Mouse (Mus musculus) forebrain, embryonic 12.5 days (tissue): Measurements from ENCODE around the gene Rbm46. TPM values are rescaled to one million over a fixed set of nuclear protein-coding genes. Genes with fewer than 3 reads are reported as not detected.
A peak's percentile ranks its signal among the peaks of the same experiment; 100 is the strongest.

Source experiments
- ATAC-seq: fragments of 200-750 bp; cut with Nextera tagmentation; 2 replicates; pipeline ENCODE4 v1.8.0; 2017; ENCODE audit warnings: moderate TSS enrichment; ENCODE audit not compliant: low FRiP score
- H3K27ac ChIP-seq: fragments of 300-500 bp; sonication (generic); 2 replicates; pipeline ENCODE4 v1.5.1; 2016; ENCODE audit warnings: mild to moderate bottlenecking
- H3K27me3 ChIP-seq: fragments of 300-500 bp; sonication (generic); 2 replicates; pipeline ENCODE4 v1.6.1; 2016; ENCODE audit warnings: mild to moderate bottlenecking
- H3K36me3 ChIP-seq: fragments of 300-500 bp; sonication (generic); replicated peaks from 2 replicates; pipeline ENCODE4 v1.6.1; 2016; ENCODE audit warnings: mild to moderate bottlenecking
- H3K4me1 ChIP-seq: fragments of 300-500 bp; sonication (generic); 2 replicates; pipeline ENCODE4 v1.6.1; 2016
- H3K4me2 ChIP-seq: fragments of 300-500 bp; sonication (generic); 2 replicates; pipeline ENCODE4 v1.6.1; 2016; ENCODE audit warnings: mild to moderate bottlenecking, moderate library complexity
- H3K4me3 ChIP-seq: fragments of 300-500 bp; sonication (generic); replicated peaks from 2 replicates; pipeline ENCODE4 v1.5.1; 2016; ENCODE audit warnings: mild to moderate bottlenecking
- H3K9ac ChIP-seq: fragments of 300-500 bp; sonication (generic); 2 replicates; pipeline ENCODE4 v1.6.1; 2016; ENCODE audit warnings: mild to moderate bottlenecking
- H3K9me3 ChIP-seq: fragments of 300-500 bp; sonication (generic); 2 replicates; pipeline ENCODE4 v1.6.1; 2016
- WGBS: fragments of 180-500 bp; shearing (Covaris S2); methylation state at CpG from one replicate; pipeline ENCODE4 v1.1.7; 2016; 5-methylcytosine and 5-hydroxymethylcytosine counted together
- polyA plus RNA-seq: library from polyadenylated mRNA; unstranded; fragments of >200 nt; fragmentation: Nextera tagmentation; extraction: Ambion mirVana; gene quantifications from 2 replicates; pipeline ENCODE4 v1.2.1, GENCODE M21; 2016

Gene Rbm46
- polyA plus RNA-seq = 1.9 and 2.1 TPM in 2 replicates

- H3K4me1 ChIP-seq = peaks cover 7% of the 10 kb centered on the region
- no peaks in the 10 kb centered on the region for H3K9me3 ChIP-seq
- WGBS = 26% methylated on average over 36 of the region's 36 CpGs
- H3K36me3 ChIP-seq = no peaks in the 10 kb centered on the region
- H3K27ac ChIP-seq = no peak within 1 kb of the TSS
- H3K9ac ChIP-seq = no peak within 1 kb of the TSS
- peaks cover 22% of the 10 kb centered on the region for H3K27me3 ChIP-seq
- H3K4me3 ChIP-seq = peak within 1 kb of the TSS; percentile 39
- H3K4me2 ChIP-seq = peak within 1 kb of the TSS; percentile 55
- peak; percentile 94 for ATAC-seq
These were observed at the start of gene Rbm46 for GRCm38 (mm10) chr3:82876372-82876739. Gene Rbm46, minus strand, starts transcription at chr3:82876483.

GRCm38 (mm10) chr3:82915632-82916031 is 39.3 kb upstream of the Rbm46 start:
- 0 out of 2 replicates have a peak, but pooled peaks cover 2% of the 10 kb centered on the region for H3K27me3 ChIP-seq
- H3K4me1 ChIP-seq = no peaks in the 10 kb centered on the region
- H3K4me2 ChIP-seq = no peak overlapping the region
- ATAC-seq = no peak
- no peaks in the 10 kb centered on the region for H3K36me3 ChIP-seq
- WGBS = 11% methylated on average over 1 of the region's 1 CpGs
- H3K4me3 ChIP-seq = no peak overlapping the region
- no peak overlapping the region for H3K9ac ChIP-seq
- H3K27ac ChIP-seq = no peak overlapping the region
- no peaks in the 10 kb centered on the region for H3K9me3 ChIP-seq

GRCm38 (mm10) chr3:82908671-82909070 is 32.4 kb upstream of the Rbm46 start:
- 87% methylated on average over 2 of the region's 2 CpGs for WGBS
- no peak overlapping the region for H3K9ac ChIP-seq
- H3K4me1 ChIP-seq = peaks cover 10% of the 10 kb centered on the region
- H3K4me3 ChIP-seq = no peak overlapping the region
- no peak overlapping the region for H3K27ac ChIP-seq
- no peaks in the 10 kb centered on the region for H3K36me3 ChIP-seq
- peaks cover 24% of the 10 kb centered on the region for H3K27me3 ChIP-seq
- ATAC-seq = no peak
- H3K9me3 ChIP-seq = no peaks in the 10 kb centered on the region
- no peak overlapping the region for H3K4me2 ChIP-seq

GRCm38 (mm10) chr3:82904211-82904908 is 28.1 kb upstream of the Rbm46 start:
- ATAC-seq = peak; percentile 77; the same call in 1 of the 2 replicates
- Histone ChIP-seq H3K27ac (no peak overlapping the region), H3K4me1 (peaks cover 16% of the 10 kb centered on the region), H3K4me3 (peak overlapping the region; percentile 51), H3K4me2 (peak overlapping the region; percentile 94), H3K27me3 (peaks cover 36% of the 10 kb centered on the region), H3K36me3 (no peaks in the 10 kb centered on the region), H3K9me3 (no peaks in the 10 kb centered on the region), H3K9ac (peak overlapping the region; percentile 42)
- 1% methylated on average over 31 of the region's 31 CpGs for WGBS

GRCm38 (mm10) chr3:82903613-82904205 is 27.4 kb upstream of the Rbm46 start, which contains the start of gene Lrat:
Gene Lrat, minus strand, starts transcription at chr3:82903973.
- peaks cover 16% of the 10 kb centered on the region for H3K4me1 ChIP-seq
- H3K4me2 ChIP-seq = peak within 1 kb of the TSS; percentile 94
- peak within 1 kb of the TSS; percentile 51 for H3K4me3 ChIP-seq
- H3K36me3 ChIP-seq = no peaks in the 10 kb centered on the region
- peak within 1 kb of the TSS; percentile 42 for H3K9ac ChIP-seq
- ATAC-seq = peak; percentile 55
- no peak within 1 kb of the TSS for H3K27ac ChIP-seq
- peaks cover 36% of the 10 kb centered on the region for H3K27me3 ChIP-seq
- under 1% methylated on average over 35 of the region's 35 CpGs for WGBS
- no peaks in the 10 kb centered on the region for H3K9me3 ChIP-seq

GRCm38 (mm10) chr3:82902757-82903612 is 26.7 kb upstream of the Rbm46 start:
- Histone ChIP-seq H3K27ac (no peak overlapping the region), H3K4me3 (peak overlapping the region; percentile 51), H3K9ac (peak overlapping the region; percentile 42; the same call in 1 of the 2 replicates), H3K9me3 (no peaks in the 10 kb centered on the region), H3K36me3 (no peaks in the 10 kb centered on the region), H3K27me3 (peaks cover 36% of the 10 kb centered on the region), H3K4me1 (peaks cover 16% of the 10 kb centered on the region), H3K4me2 (peak overlapping the region; percentile 94)
- WGBS = 27% methylated on average over 20 of the region's 20 CpGs
- ATAC-seq = 0 out of 2 replicates have a peak, but pooled peaks have one; percentile 30

GRCm38 (mm10) chr3:82888842-82889241 is 12.6 kb upstream of the Rbm46 start:
- WGBS = 20% methylated on average over 2 of the region's 2 CpGs
- Histone ChIP-seq H3K4me3 (no peak overlapping the region), H3K36me3 (no peaks in the 10 kb centered on the region), H3K4me1 (no peaks in the 10 kb centered on the region), H3K27me3 (no peaks in the 10 kb centered on the region), H3K4me2 (no peak overlapping the region), H3K27ac (no peak overlapping the region), H3K9me3 (no peaks in the 10 kb centered on the region), H3K9ac (no peak overlapping the region)
- ATAC-seq = no peak

- H3K27me3 ChIP-seq = peaks cover 22% of the 10 kb centered on the region
- no peak overlapping the region for H3K27ac ChIP-seq
- no peak overlapping the region for H3K9ac ChIP-seq
- peaks cover 7% of the 10 kb centered on the region for H3K4me1 ChIP-seq
- 4% methylated on average over 4 of the region's 4 CpGs for WGBS
- H3K4me2 ChIP-seq = no peak overlapping the region
- ATAC-seq = no peak
- no peaks in the 10 kb centered on the region for H3K9me3 ChIP-seq
- H3K36me3 ChIP-seq = no peaks in the 10 kb centered on the region
- H3K4me3 ChIP-seq = no peak overlapping the region
These were observed 975 bp upstream of the Rbm46 start for GRCm38 (mm10) chr3:82877258-82877657.

- Histone ChIP-seq H3K4me1 (peaks cover 7% of the 10 kb centered on the region), H3K9me3 (no peaks in the 10 kb centered on the region), H3K4me3 (peak overlapping the region; percentile 39), H3K36me3 (no peaks in the 10 kb centered on the region), H3K4me2 (peak overlapping the region; percentile 55), H3K9ac (no peak overlapping the region), H3K27me3 (peaks cover 22% of the 10 kb centered on the region), H3K27ac (no peak overlapping the region)
- ATAC-seq = peak; percentile 75
- WGBS = 20% methylated on average over 69 of the region's 69 CpGs
These were observed 462 bp downstream of the Rbm46 start for GRCm38 (mm10) chr3:82875671-82876371.

- no peaks in the 10 kb centered on the region for H3K9me3 ChIP-seq
- H3K36me3 ChIP-seq = no peaks in the 10 kb centered on the region
- WGBS = 25% methylated on average over 4 of the region's 4 CpGs
- H3K4me3 ChIP-seq = no peak overlapping the region
- peak; percentile 63; the same call in 1 of the 2 replicates for ATAC-seq
- H3K4me2 ChIP-seq = no peak overlapping the region
- no peaks in the 10 kb centered on the region for H3K4me1 ChIP-seq
- no peaks in the 10 kb centered on the region for H3K27me3 ChIP-seq
- no peak overlapping the region for H3K9ac ChIP-seq
- no peak overlapping the region for H3K27ac ChIP-seq
These were observed 18.7 kb downstream of the Rbm46 start for GRCm38 (mm10) chr3:82857414-82858077.

- Histone ChIP-seq H3K4me2 (no peak overlapping the region), H3K36me3 (no peaks in the 10 kb centered on the region), H3K9ac (no peak overlapping the region), H3K4me1 (no peaks in the 10 kb centered on the region), H3K9me3 (no peaks in the 10 kb centered on the region), H3K4me3 (no peak overlapping the region), H3K27me3 (no peaks in the 10 kb centered on the region), H3K27ac (no peak overlapping the region)
- 0 out of 2 replicates have a peak, but pooled peaks have one; percentile 46 for ATAC-seq
- WGBS = 63% methylated on average over 9 of the region's 9 CpGs
These were observed 51.1 kb downstream of the Rbm46 start for GRCm38 (mm10) chr3:82825165-82825564.
